Mouse (Mus musculus) stomach, postnatal 0 days (tissue): Measurements from ENCODE around the gene Ccdc71l. TPM values are rescaled to one million over a fixed set of nuclear protein-coding genes. Genes with fewer than 3 reads are reported as not detected.

Experiments used
- ATAC-seq: fragments of 200-750 bp; cut with Nextera tagmentation; 2 replicates; pipeline ENCODE4 v1.8.0; 2017; ENCODE audit not compliant: low FRiP score, low TSS enrichment
- DNase-seq: peaks from one replicate; pipeline ENCODE4 v3.0.0-alpha.2; 2016; ENCODE audit warnings: low spot score
- H3K27ac ChIP-seq: fragments of 300-500 bp; sonication (generic); replicated peaks from 2 replicates; pipeline ENCODE4 v1.5.1; 2014; ENCODE audit warnings: mild to moderate bottlenecking, control low read depth
- H3K27me3 ChIP-seq: fragments of 300-500 bp; sonication (generic); 2 replicates; pipeline ENCODE4 v1.6.1; 2014; ENCODE audit warnings: low read length; ENCODE audit not compliant: control insufficient read depth, insufficient read depth
- H3K36me3 ChIP-seq: fragments of 300-500 bp; sonication (generic); 2 replicates; pipeline ENCODE4 v1.6.1; 2014; ENCODE audit warnings: low read length, mixed read lengths; ENCODE audit not compliant: control insufficient read depth, insufficient read depth
- H3K4me1 ChIP-seq: fragments of 300-500 bp; sonication (generic); replicated peaks from 2 replicates; pipeline ENCODE4 v1.6.1; 2014; ENCODE audit warnings: antibody characterized with exemption; ENCODE audit not compliant: control insufficient read depth, insufficient read depth
- H3K4me2 ChIP-seq: fragments of 300-500 bp; sonication (generic); replicated peaks from 2 replicates; pipeline ENCODE4 v1.6.1; 2014; ENCODE audit warnings: low read depth, mild to moderate bottlenecking, control low read depth, moderate library complexity
- H3K4me3 ChIP-seq: fragments of 300-500 bp; sonication (generic); 2 replicates; pipeline ENCODE4 v1.5.1; 2014; ENCODE audit warnings: low read depth, low read length, control low read depth
- H3K9ac ChIP-seq: fragments of 300-500 bp; sonication (generic); 2 replicates; pipeline ENCODE4 v1.6.1; 2014; ENCODE audit warnings: mild to moderate bottlenecking, low read length, control low read depth, mixed read lengths
- H3K9me3 ChIP-seq: fragments of 300-500 bp; sonication (generic); 2 replicates; pipeline ENCODE4 v1.6.1; 2016; ENCODE audit warnings: low read length; ENCODE audit not compliant: control insufficient read depth
- CTCF ChIP-seq: IDR thresholded peaks from 2 replicates; pipeline ENCODE4 v1.5.1; 2016; ENCODE audit warnings: antibody characterized with exemption, low read depth, mild to moderate bottlenecking, moderate library complexity
- EP300 ChIP-seq: optimal IDR thresholded peaks from 2 replicates; pipeline ENCODE3; 2016; ENCODE audit warnings: antibody characterized with exemption
- WGBS: fragments of 180-500 bp; shearing (Covaris S2); extraction: QIAGEN DNeasy Blood & Tissue Kit; methylation state at CpG from one replicate; pipeline ENCODE4 v1.1.7; 2014; 5-methylcytosine and 5-hydroxymethylcytosine counted together
- polyA plus RNA-seq: library from polyadenylated mRNA; unstranded; fragments of >200 nt; fragmentation: Nextera tagmentation; extraction: Ambion mirVana; gene quantifications from 2 replicates; pipeline ENCODE4 v1.2.1, GENCODE M21; 2015

Gene Ccdc71l
- polyA plus RNA-seq, 1 experiment from 2014 or later, result 3.6 TPM

- H3K4me2 ChIP-seq, result no peak overlapping the region
- no peak overlapping the region for H3K9ac ChIP-seq
- 51% methylated on average over 1 of the region's 1 CpGs for WGBS
- no peak for ATAC-seq
- no peak overlapping the region for H3K4me3 ChIP-seq
- no peaks in the 10 kb centered on the region for H3K4me1 ChIP-seq
- H3K27me3 ChIP-seq, result no peaks in the 10 kb centered on the region
- no peaks in the 10 kb centered on the region for H3K36me3 ChIP-seq
- H3K9me3 ChIP-seq, result no peaks in the 10 kb centered on the region
- no peak for DNase-seq
- no peak for TF ChIP-seq EP300
- no peak for TF ChIP-seq CTCF
- no peak overlapping the region for H3K27ac ChIP-seq
These were observed 52.5 kb downstream of the Ccdc71l start for GRCm38 (mm10) chr12:32431004-32431403.

Other genes starting within 250 kb of the Ccdc71l start
- 1.6 TPM in 2 replicates for gene Pik3cg, start 170.0 kb upstream of the Ccdc71l start, polyA plus RNA-seq